Mouse (Mus musculus): ENCODE results near the gene Entpd3.
"Not testable (repeated sequence)": the region's sequence is repeated elsewhere in the genome, so short reads cannot be mapped to it uniquely, and the experiment has no call there.

Entpd3 gene

DNA sequence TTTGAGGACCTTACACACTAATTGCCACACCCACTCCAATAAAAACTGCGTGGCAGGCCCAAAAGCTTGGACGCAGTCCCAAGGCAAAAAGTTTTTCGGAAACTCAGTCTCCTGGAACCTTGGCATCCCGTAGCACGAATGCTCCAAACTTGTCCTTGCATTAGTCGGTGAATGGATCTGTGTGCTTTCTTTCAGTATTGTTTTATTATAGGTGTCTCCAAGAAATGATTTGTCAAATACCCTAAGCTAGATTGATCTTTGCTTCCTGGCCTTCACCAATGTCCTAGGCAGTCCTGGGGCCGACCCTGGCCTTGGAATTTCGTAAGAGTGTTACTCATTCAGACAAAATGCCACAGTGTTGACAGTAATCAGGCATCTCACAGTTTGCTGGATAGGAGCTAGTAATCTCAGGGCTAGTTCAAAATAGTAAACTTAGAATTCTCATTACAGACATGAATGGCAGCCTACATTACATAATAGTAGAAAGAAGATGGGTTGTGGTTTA is 6.1 kb upstream of the Entpd3 start:
- DNase-seq (ENCODE audit: low spot score in 2 of 2): not testable (repeated sequence)

DNA sequence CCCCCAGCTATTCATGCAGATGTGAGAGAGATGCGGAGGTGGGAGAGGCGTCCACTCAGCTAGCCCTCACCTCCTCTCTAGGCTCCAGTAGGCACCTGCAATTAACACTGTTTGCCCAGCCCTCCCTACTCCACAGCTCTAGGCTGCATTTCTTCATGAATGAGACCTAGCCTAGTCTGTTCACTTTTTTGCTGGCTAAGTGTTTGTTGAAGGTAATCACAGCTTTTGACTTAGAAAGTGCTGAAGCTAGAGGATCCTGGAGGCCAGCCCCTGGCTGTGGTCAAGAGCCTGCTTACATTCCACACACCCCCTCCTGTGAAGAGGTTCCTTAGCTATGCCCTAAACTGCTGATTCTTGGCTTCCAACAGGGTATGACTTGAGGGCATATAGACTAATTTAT is 1.8 kb downstream of the Entpd3 start:
- no peak for DNase-seq (ENCODE audit: low spot score in 2 of 2)

DNA sequence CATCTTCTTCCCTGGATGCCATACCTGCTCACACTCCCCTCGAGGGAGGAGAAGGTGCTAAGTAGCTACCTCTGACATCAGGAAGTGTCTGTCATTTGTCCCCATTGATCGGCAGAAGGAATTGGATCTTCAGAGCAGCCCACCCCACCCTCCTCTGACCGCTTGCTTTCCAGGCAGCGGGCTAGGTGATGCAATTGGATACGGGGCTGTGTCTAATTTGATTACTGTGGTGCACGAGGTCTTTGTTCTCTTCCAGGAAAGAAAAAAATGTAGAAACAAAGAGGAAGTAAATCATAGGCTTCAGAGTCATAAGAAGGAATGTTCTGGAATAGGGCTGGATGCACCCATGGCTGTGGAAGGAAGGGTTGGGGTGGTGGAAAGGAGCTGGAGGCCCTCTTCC is 2.6 kb downstream of the Entpd3 start:
- no peak for DNase-seq (ENCODE audit: low spot score in 2 of 2)

DNA sequence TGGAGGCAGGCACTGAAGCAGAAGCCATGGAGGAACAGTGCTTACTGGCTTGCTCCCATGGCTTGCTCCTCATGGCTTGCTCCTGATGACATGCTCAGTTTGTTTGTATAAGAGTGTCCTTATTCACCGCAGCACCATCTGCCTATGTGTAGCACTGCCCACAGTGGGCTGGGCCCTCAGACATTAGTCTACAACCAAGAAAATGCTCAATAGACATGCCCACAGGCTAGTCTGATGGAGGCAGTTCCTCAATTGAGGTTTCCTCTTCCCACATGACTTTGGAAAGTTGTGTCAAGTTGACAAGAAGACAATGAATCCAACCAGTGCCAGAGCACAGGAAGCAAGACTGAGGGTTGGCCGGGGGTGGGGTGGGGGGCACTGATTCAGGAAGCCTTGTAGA is 6.4 kb downstream of the Entpd3 start:
- DNase-seq (ENCODE audit: low spot score in 2 of 2): no peak

DNA sequence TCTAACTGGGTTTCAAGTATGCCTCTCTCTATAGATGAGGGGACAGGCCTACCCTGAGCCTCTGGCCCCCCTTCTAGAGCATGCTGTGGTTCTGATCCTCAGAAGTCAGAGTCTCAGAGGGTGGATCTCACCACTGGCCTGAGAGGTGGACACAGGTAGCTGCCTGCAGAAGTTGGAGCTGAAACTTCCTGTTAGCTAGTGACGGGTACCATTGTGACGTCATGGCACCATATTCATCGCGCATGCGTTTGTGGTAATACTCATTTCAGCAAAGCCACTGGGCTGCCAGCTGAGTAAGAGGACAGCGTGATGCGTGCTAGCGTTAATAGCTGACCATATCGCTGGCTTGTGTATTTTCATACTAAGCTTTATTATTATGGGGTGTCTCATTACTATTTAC is 6.9 kb downstream of the Entpd3 start:
- DNase-seq (ENCODE audit: low spot score in 2 of 2): no peak

GRCm38 (mm10) chr9:120547026-120547668 is 7.5 kb downstream of the Entpd3 start:
- DNase-seq (ENCODE audit: low spot score in 2 of 2): no peak

DNA sequence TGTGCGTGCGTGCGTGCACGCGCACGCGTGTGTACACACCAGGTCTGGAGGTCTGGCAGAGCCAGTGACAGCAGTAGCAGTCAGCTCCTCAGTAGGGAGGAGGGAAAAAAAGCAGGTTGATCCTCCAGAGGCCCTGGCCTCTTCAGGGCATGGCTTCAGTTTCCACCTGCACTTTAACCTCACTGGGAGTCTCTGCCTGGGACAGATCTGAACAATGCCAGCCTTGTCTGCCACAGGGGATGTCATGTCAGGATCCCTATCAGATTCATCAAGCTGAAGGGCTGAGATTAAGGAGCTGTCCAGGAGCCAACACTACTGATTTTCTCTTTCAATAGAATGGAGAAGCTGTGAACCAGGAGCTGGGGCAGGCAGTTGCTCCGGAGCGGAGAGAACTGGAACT is 11.2 kb downstream of the Entpd3 start:
- DNase-seq (ENCODE audit: low spot score in 2 of 2): no peak

DNA sequence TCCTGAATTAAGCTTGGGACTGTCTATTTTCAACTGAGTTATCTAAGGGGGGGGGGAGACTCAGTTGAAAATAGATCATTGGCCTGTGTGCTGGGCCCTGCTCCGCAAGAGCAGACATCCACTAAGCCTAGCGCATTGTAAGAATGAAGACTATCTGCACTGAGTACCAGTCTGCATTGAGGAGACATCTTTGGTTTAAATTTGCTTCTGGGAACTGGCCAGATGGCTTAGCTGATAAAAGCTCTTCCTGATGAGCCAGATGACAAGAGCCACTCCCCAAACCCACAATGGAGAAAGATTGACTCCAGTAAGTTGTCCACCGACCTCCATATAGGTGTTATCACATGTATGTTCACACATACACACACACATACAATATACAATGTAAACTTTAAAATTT is 24.0 kb downstream of the Entpd3 start:
- DNase-seq (ENCODE audit: low spot score in 2 of 2): no peak

- DNase-seq (ENCODE audit: low spot score in 2 of 2): no peak
These were observed 24.6 kb downstream of the Entpd3 start for GRCm38 (mm10) chr9:120564247-120564646.

DNA sequence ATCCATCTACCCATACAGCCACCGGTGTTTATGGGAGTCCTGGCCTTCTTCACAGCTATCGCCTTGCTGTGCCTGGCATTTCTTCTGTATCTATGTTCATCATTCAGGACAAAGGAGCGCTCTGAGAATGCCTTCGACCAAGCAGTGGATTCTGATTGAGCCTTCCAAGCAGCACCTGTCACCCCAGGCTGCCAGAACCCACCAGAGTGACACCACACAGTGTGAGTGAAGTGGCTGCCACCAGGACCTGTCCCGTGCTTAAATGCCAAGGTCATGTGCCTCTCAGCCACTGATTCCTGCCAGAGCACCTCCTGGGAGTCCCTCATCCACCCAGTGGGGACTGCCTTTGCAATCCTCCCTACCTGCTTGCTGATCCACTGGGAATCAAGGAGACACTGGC is 26.8 kb downstream of the Entpd3 start:
- DNase-seq (ENCODE audit: low spot score in 2 of 2): no peak

GRCm38 (mm10) chr9:120568917-120569316 is 29.3 kb downstream of the Entpd3 start:
- no peak for DNase-seq (ENCODE audit: low spot score in 2 of 2)

DNA sequence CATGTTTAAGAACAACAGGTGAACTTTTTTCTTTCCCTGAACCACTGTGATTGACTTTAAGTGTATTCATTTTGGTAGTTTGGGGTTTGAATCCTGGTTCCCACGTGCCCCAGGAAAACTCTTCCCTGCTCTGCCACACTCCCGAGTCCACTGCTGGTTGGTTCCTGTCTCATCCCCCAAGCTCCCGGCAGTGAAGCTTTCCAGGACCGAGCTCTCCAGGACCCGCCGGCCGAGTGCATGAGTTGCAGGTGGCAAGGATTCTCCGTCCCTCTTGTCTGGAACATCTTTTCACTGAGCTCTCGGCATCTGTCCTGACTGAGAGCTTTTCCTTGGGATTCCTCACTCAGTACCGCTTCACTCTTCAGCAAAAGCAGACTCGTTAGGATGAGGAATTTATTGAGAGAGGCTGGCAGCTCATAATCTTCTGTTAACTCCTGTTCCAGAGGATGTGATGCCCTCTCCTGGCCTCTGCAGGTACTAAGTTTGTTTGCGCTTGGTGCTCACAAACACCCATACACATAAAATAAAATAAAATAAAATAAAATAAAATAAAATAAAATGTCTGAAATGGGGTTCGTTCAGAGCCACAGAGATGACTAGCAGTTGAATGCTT is 30.2 kb downstream of the Entpd3 start:
- peak; percentile 19 to 62 for DNase-seq (ENCODE audit: low spot score in 2 of 2)

DNA sequence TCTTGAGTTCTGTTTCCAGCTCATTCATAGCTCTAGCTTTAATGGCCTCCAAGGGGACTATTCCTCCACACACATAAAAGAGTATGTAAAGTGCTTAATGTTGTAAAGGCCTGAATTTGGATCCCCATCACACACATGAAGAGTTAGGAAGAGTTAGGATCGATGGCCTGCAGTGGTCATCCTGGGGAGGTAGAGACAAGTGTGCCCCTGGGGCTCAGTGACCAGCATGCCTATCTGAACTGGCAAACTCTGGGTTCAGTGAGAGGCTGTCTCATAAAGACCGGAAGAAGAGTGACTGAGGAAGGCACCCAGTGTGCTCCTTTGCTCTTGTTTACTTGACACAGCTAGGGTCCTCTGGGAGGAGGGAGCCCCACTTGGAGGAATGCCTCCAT is 30.7 kb downstream of the Entpd3 start:
- no peak for DNase-seq (ENCODE audit: low spot score in 2 of 2)

GRCm38 (mm10) chr9:120570741-120571592 is 31.3 kb downstream of the Entpd3 start, which contains the start of gene Rpl14:
TSS of gene Rpl14 (plus strand) at chr9:120571444.
- peak; percentile 97 to 98 for DNase-seq (ENCODE audit: low spot score in 2 of 2)

GRCm38 (mm10) chr9:120571593-120572385 is 32.2 kb downstream of the Entpd3 start:
- DNase-seq (ENCODE audit: low spot score in 2 of 2): no peak

GRCm38 (mm10) chr9:120575748-120576661 is 36.4 kb downstream of the Entpd3 start:
- DNase-seq (ENCODE audit: low spot score in 2 of 2): no peak

DNA sequence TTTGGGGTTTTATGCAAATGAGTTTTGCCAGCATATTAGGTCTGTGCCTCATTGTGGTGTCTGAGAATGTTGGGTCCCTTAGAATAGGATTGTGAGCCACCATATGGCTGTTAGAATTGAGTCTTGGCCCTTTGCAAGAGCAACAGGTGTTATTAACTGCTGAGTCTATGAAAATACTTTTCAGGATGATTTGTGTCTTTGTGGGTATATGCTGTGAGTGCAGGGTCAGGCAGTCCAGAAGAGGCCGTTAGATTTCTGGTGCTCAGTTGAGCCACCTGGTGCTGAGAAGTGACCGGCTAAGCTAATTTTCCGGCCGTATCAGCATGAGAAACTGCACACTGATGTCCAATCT is 37.0 kb downstream of the Entpd3 start:
- DNase-seq (ENCODE audit: low spot score in 2 of 2): no peak

DNA sequence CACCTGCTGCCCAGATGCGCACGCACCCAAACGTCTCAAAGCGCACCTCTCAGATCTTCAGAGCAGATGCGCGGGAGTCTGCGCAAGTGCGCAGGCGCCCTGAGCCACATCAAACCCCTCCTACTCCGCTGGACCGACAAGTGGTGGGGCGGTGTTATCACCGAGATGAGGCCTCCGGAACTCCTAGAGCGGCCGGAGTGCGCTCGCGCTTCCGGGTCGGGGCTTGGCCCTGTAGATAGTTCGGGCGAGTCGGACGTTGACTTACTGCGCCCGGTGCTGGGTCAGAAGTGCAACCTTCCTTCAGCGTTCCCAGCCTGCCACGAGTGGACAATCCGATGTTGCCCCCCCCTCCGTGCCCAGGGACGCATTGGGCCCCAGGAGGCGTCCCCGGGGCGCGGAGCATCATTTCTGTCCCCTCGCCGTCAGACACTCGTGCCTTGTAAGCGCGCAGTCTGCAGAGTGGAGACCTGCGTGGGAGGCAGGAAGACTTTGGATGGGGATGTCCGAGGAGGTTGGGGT is 37.6 kb downstream of the Entpd3 start:
- peak; percentile 78 to 83 for DNase-seq (ENCODE audit: low spot score in 2 of 2)

- no peak for DNase-seq (ENCODE audit: low spot score in 2 of 2)
These were observed 38.2 kb downstream of the Entpd3 start for GRCm38 (mm10) chr9:120577706-120578405.

GRCm38 (mm10) chr9:120578701-120579100 is 39.1 kb downstream of the Entpd3 start:
- no peak for DNase-seq (ENCODE audit: low spot score in 2 of 2)
